In genomic region chr4:56957518-56957917, GRCm38 (mm10) we compare ENCODE assay signal across 35 mouse cellular contexts. TPM values are rescaled to one million over a fixed set of nuclear protein-coding genes. Genes with fewer than 3 reads are reported as not detected.
DNase-seq lines count a peak whose midpoint lies in the region; ATAC-seq and TF ChIP-seq lines count a peak whose summit lies in the region.
"Had no signal": no experiment of that assay in that cellular context is flagged by ENCODE, and none has a peak within 500 bp of the region (broad histone marks: within the 10 kb centered on the region; RNA-seq: fewer than 3 reads in every experiment).

No protein-coding gene starts in this region.

- H3K79me2 ChIP-seq in CH12.LX (replicated peaks; ENCODE audit: control insufficient read depth, extremely low read depth, insufficient read depth, poor library complexity, severe bottlenecking) = no peaks in the 10 kb centered on the region

- no peak overlapping the region for H3K9ac ChIP-seq in heart, embryonic 13.5 days
- H3K9ac ChIP-seq in CH12.LX (ENCODE audit: insufficient read depth, low read depth) = no peak overlapping the region
- no peak overlapping the region for H3K9ac ChIP-seq in intestine, embryonic 16.5 days (ENCODE audit: low read depth, low read length)
- no peak overlapping the region for H3K9ac ChIP-seq in forebrain, embryonic 16.5 days (replicated peaks; ENCODE audit: low read depth, low read length)
- H3K9ac ChIP-seq: forebrain, embryonic 12.5 days; kidney, embryonic 15.5 days; liver, embryonic 12.5 days; liver, postnatal 0 days; neural tube, embryonic 12.5 days had no signal

- H3K4me2 ChIP-seq in heart, embryonic 13.5 days = peak overlapping the region; percentile 18; the same call in 1 of the 2 replicates
- peak overlapping the region; percentile 36; the same call in 1 of the 2 replicates for H3K4me2 ChIP-seq in CH12.LX (ENCODE audit: insufficient read depth, low read depth, poor library complexity, severe bottlenecking)
- no peak overlapping the region for H3K4me2 ChIP-seq in intestine, embryonic 16.5 days (ENCODE audit: low read depth, low read length)
- no peak overlapping the region for H3K4me2 ChIP-seq in forebrain, embryonic 16.5 days (ENCODE audit: low read length)
- H3K4me2 ChIP-seq: forebrain, embryonic 12.5 days; kidney, embryonic 15.5 days; liver, embryonic 12.5 days; midbrain, embryonic 11.5 days; neural tube, embryonic 12.5 days had no signal

- TF ChIP-seq POLR2A in CH12.LX (IDR thresholded peaks at IDR 0.05; ENCODE audit: low read depth, low read length) = no peak

- WGBS in heart, embryonic 13.5 days = 33% methylated on average over 9 of the region's 9 CpGs
- 42% methylated on average over 9 of the region's 9 CpGs for WGBS in intestine, embryonic 16.5 days
- WGBS in forebrain, embryonic 16.5 days = 74% methylated on average over 9 of the region's 9 CpGs

- dilution Hi-C loops in CH12.LX (cut with MboI; ENCODE audit: extremely low pct_ligation_motif_present, extremely low pct_unique_long_range_greater_than_20kb, low sequenced_read_pairs) = no loop called here

- peaks cover 25% of the 10 kb centered on the region for H3K4me1 ChIP-seq in heart, embryonic 13.5 days
- H3K4me1 ChIP-seq in CH12.LX (ENCODE audit: control insufficient read depth in 1 of 2, insufficient read depth in 2 of 2) = peaks cover 4 to 20% of the 10 kb centered on the region in 2 experiments; a peak in 3 of 4 replicates
- peaks cover 4% of the 10 kb centered on the region; the same call in 1 of the 2 replicates for H3K4me1 ChIP-seq in intestine, embryonic 16.5 days (ENCODE audit: control insufficient read depth, insufficient read depth, low read length)
- no peaks in the 10 kb centered on the region for H3K4me1 ChIP-seq in forebrain, embryonic 16.5 days (replicated peaks; ENCODE audit: control insufficient read depth, insufficient read depth, low read length)
- H3K4me1 ChIP-seq: forebrain, embryonic 12.5 days; kidney, embryonic 15.5 days; neural tube, embryonic 12.5 days had no signal

- H3K4me3 ChIP-seq in heart, embryonic 13.5 days = no peak overlapping the region
- no peak overlapping the region for H3K4me3 ChIP-seq in CH12.LX (replicated peaks in 1 of 3; ENCODE audit: low read depth in 2 of 3, low read length in 2 of 3, poor library complexity in 1 of 3)
- no peak overlapping the region for H3K4me3 ChIP-seq in intestine, embryonic 16.5 days (ENCODE audit: low read length)
- H3K4me3 ChIP-seq in forebrain, embryonic 16.5 days (replicated peaks; ENCODE audit: low read length) = no peak overlapping the region
- H3K4me3 ChIP-seq: erythroblast, embryonic 14.5 days; forebrain, embryonic 12.5 days; kidney, embryonic 15.5 days; layer of hippocampus, adult 2 months; liver, embryonic 12.5 days; myocyte; neural tube, embryonic 12.5 days had no signal

- TF ChIP-seq EP300 in CH12.LX (IDR thresholded peaks at IDR 0.05; ENCODE audit: low read length) = no peak

- TF ChIP-seq CTCF in CH12.LX (conservative IDR thresholded peaks at IDR 0.05 in 1 of 2, IDR thresholded peaks at IDR 0.05 in 1 of 2; ENCODE audit: low read depth in 2 of 2, low read length in 2 of 2) = no peak

- ATAC-seq in heart, embryonic 13.5 days (ENCODE audit: extremely low read depth, insufficient number of reproducible peaks, low FRiP score, low TSS enrichment) = no peak
- peak; percentile 64; the same call in 1 of the 2 replicates for ATAC-seq in intestine, embryonic 16.5 days
- ATAC-seq in monocyte, adult 5-6 weeks (replicated peaks; ENCODE audit: insufficient number of reproducible peaks, low FRiP score, low TSS enrichment, poor library complexity, severe bottlenecking) = no peak
- no peak for ATAC-seq in erythroid progenitor cell, adult 5-6 weeks (replicated peaks; ENCODE audit: low FRiP score, poor library complexity, severe bottlenecking)
- no peak for ATAC-seq in forebrain, embryonic 16.5 days
- ATAC-seq: CD4-positive, CD25-positive, alpha-beta regulatory T cell, adult 4 months; hindbrain, embryonic 16.5 days; liver, embryonic 12.5 days; liver, postnatal 0 days; midbrain, embryonic 16.5 days had no signal

- in situ Hi-C loops in CH12.LX (cut with MboI; ENCODE audit: low pct_ligation_motif_present, low pct_unique_long_range_greater_than_20kb, low sequenced_read_pairs) = no loop called here

- intact Hi-C loops in heart, postnatal 14 days (cut with DNase I) = no loop called here

- H3K27me3 ChIP-seq in heart, embryonic 13.5 days (replicated peaks) = no peaks in the 10 kb centered on the region
- H3K27me3 ChIP-seq in CH12.LX (replicated peaks) = no peaks in the 10 kb centered on the region
- no peaks in the 10 kb centered on the region for H3K27me3 ChIP-seq in intestine, embryonic 16.5 days (replicated peaks; ENCODE audit: control insufficient read depth, insufficient read depth, low read length)
- H3K27me3 ChIP-seq in forebrain, embryonic 16.5 days (replicated peaks; ENCODE audit: control insufficient read depth, insufficient read depth, low read length) = no peaks in the 10 kb centered on the region
- H3K27me3 ChIP-seq: forebrain, embryonic 12.5 days; kidney, embryonic 15.5 days; liver, embryonic 12.5 days; neural tube, embryonic 12.5 days had no signal

- H3K9me3 ChIP-seq in heart, embryonic 13.5 days = no peaks in the 10 kb centered on the region
- H3K9me3 ChIP-seq in CH12.LX (replicated peaks; ENCODE audit: low read length) = no peaks in the 10 kb centered on the region
- H3K9me3 ChIP-seq in intestine, embryonic 16.5 days (ENCODE audit: control insufficient read depth, low read length) = no peaks in the 10 kb centered on the region
- H3K9me3 ChIP-seq in forebrain, embryonic 16.5 days (ENCODE audit: control insufficient read depth, low read length) = no peaks in the 10 kb centered on the region
- H3K9me3 ChIP-seq: forebrain, embryonic 12.5 days; G1E; kidney, embryonic 15.5 days; liver, embryonic 12.5 days; neural tube, embryonic 12.5 days had no signal

- no peak for DNase-seq in heart, postnatal 14 days
- DNase-seq in CH12.LX (ENCODE audit: extremely low read depth) (peak; percentile 24), R1 (ENCODE audit: low read depth, low spot score) (peak; percentile 82)
- DNase-seq: adrenal gland, postnatal 14 days; cerebellum, adult 11-12 months; cerebellum, postnatal 10 days; gastrocnemius, postnatal 10 days; kidney, adult 11 months; kidney, postnatal 36 days; left cerebral cortex, postnatal 4 days; liver, postnatal 0 days; right cerebral cortex, adult 18-20 months; spleen, adult 18-20 months; thymus, adult 2 months; thymus, postnatal 36 days had no signal

- H3K27ac ChIP-seq in heart, embryonic 13.5 days (replicated peaks) = no peak overlapping the region
- no peak overlapping the region for H3K27ac ChIP-seq in CH12.LX (ENCODE audit: insufficient read depth, low read depth)
- H3K27ac ChIP-seq in intestine, embryonic 16.5 days (ENCODE audit: low read length) = no peak overlapping the region
- H3K27ac ChIP-seq in forebrain, embryonic 16.5 days (ENCODE audit: low read length) = no peak overlapping the region
- H3K27ac ChIP-seq: forebrain, embryonic 12.5 days; kidney, embryonic 15.5 days; layer of hippocampus, adult 2 months; liver, embryonic 12.5 days; macrophage; neural tube, embryonic 12.5 days had no signal

- no peaks in the 10 kb centered on the region for H3K36me3 ChIP-seq in heart, embryonic 13.5 days
- H3K36me3 ChIP-seq in CH12.LX (replicated peaks in 1 of 2; ENCODE audit: control insufficient read depth in 1 of 2, insufficient read depth in 1 of 2, low read length in 1 of 2) = no peaks in the 10 kb centered on the region
- no peaks in the 10 kb centered on the region for H3K36me3 ChIP-seq in intestine, embryonic 16.5 days (ENCODE audit: control insufficient read depth, insufficient read depth, low read length)
- peaks cover 2% of the 10 kb centered on the region for H3K36me3 ChIP-seq in forebrain, embryonic 16.5 days (ENCODE audit: control insufficient read depth, insufficient read depth)
- H3K36me3 ChIP-seq: forebrain, embryonic 12.5 days; G1E; kidney, embryonic 15.5 days; liver, embryonic 12.5 days; neural tube, embryonic 12.5 days had no signal

- TF ChIP-seq RAD21 in CH12.LX (IDR thresholded peaks at IDR 0.05; ENCODE audit: low read depth, low read length) = no peak

TF ChIP-seq in CH12.LX, 34 proteins besides CTCF, POLR2A, EP300 and RAD21:
- TF ChIP-seq ZC3H11A (IDR thresholded peaks at IDR 0.05; ENCODE audit: low read depth, low read length) = no peak
- TF ChIP-seq ELF1 (IDR thresholded peaks at IDR 0.05; ENCODE audit: low read depth, low read length) = peak; percentile 52
- TF ChIP-seq E2F4 (IDR thresholded peaks at IDR 0.05; ENCODE audit: insufficient replicate concordance, low read depth, low read length) = no peak
- no peak for TF ChIP-seq BHLHE40 (IDR thresholded peaks at IDR 0.05; ENCODE audit: low read depth, low read length)
- no peak for TF ChIP-seq MAZ (IDR thresholded peaks at IDR 0.05; ENCODE audit: low read depth, low read length)
- no peak for TF ChIP-seq MEF2A (IDR thresholded peaks at IDR 0.05; ENCODE audit: borderline replicate concordance, low read depth, low read length)
- no peak for TF ChIP-seq RCOR1 (conservative IDR thresholded peaks at IDR 0.05; ENCODE audit: low read depth, low read length)

RNA-seq across cellular contexts. Expression of gene Tmem245, which starts 10.3 kb away (rescaled TPM):
- polyA plus RNA-seq in heart, embryonic 13.5 days (2015; fragmentation: Nextera tagmentation; extraction: Ambion mirVana) = 14.9 and 17.1 TPM in 2 replicates
- 10 to 100 TPM; 53.1 to 58.3 TPM for total RNA-seq in heart, postnatal 14 days (2021)
- 8.4 and 9.0 TPM in 2 replicates for total RNA-seq in CH12.LX (2012; rRNA removed)
- total RNA-seq in CH12.LX (2014; rRNA removed) = 4.0 and 4.4 TPM in 2 replicates
- polyA plus RNA-seq in CH12.LX (2012; ENCODE audit: insufficient read length, low read depth) = 4.7 and 5.6 TPM in 2 replicates
- 6.3 and 6.7 TPM in 2 replicates for polyA plus RNA-seq in intestine, embryonic 16.5 days (2015; fragmentation: Nextera tagmentation; extraction: Ambion mirVana)
- 7.8 to 15.0 TPM (median 9.9 TPM) in 3 replicates for total RNA-seq in monocyte, adult 5-6 weeks (2017)
- total RNA-seq in erythroid progenitor cell, adult 5-6 weeks (2015; ENCODE audit: low replicate concordance) = 5.4 and 7.5 TPM in 2 replicates
- 0.68 and 3.2 TPM in 2 replicates for total RNA-seq in erythroid progenitor cell, adult 5-6 weeks (2017; ENCODE audit: low replicate concordance)
- polyA plus RNA-seq in forebrain, embryonic 16.5 days (2015; fragmentation: Nextera tagmentation; extraction: Ambion mirVana) = 8.3 and 8.7 TPM in 2 replicates

RNA-seq across cellular contexts. Expression of gene Frrs1l, which starts 32.7 kb away (rescaled TPM):
- 0.18 and 0.21 TPM in 2 replicates for polyA plus RNA-seq in heart, embryonic 13.5 days (2015; fragmentation: Nextera tagmentation; extraction: Ambion mirVana)
- total RNA-seq in heart, postnatal 14 days (2021) = under 1 TPM; 0.07 TPM
- total RNA-seq in CH12.LX (2012; rRNA removed) (not detected in 2 replicates), CH12.LX (2014; rRNA removed) (not detected in 2 replicates)
- polyA plus RNA-seq in CH12.LX (2012; ENCODE audit: insufficient read length, low read depth) = not detected in 2 replicates
- 0.39 and 0.43 TPM in 2 replicates for polyA plus RNA-seq in intestine, embryonic 16.5 days (2015; fragmentation: Nextera tagmentation; extraction: Ambion mirVana)
- 0.32 TPM in 1 of 3 replicates, not detected in the others for total RNA-seq in monocyte, adult 5-6 weeks (2017)
- total RNA-seq in erythroid progenitor cell, adult 5-6 weeks (2015; ENCODE audit: low replicate concordance) = not detected in 2 replicates
- total RNA-seq in erythroid progenitor cell, adult 5-6 weeks (2017; ENCODE audit: low replicate concordance) = not detected in 2 replicates
- polyA plus RNA-seq in forebrain, embryonic 16.5 days (2015; fragmentation: Nextera tagmentation; extraction: Ambion mirVana) = 25.3 and 28.6 TPM in 2 replicates
- total RNA-seq: granulocyte monocyte progenitor cell, adult 5-6 weeks had no signal
- polyA plus RNA-seq: CD4-positive, CD25-positive, alpha-beta regulatory T cell, adult 4 months; erythroblast, embryonic 14.5 days; G1E; heart, postnatal 0 days; liver, postnatal 0 days; macrophage; myocyte; thymus, adult 2 months had no signal

Comparison
In these comparisons a context has a peak if more than half of its experiments do, and no peak if none do; other contexts are left out.
1. H3K4me2 ChIP-seq: peak in heart, embryonic 13.5 days (single experiment) and CH12.LX (single experiment); none in intestine, embryonic 16.5 days (single experiment) and forebrain, embryonic 16.5 days (single experiment).
2. DNase-seq: peak in CH12.LX (single experiment) and R1 (single experiment); none in heart, postnatal 14 days (0 of 2).